Mouse (Mus musculus) hindbrain, embryonic 13.5 days (tissue): Measurements from ENCODE around the gene Lhx4. TPM values are rescaled to one million over a fixed set of nuclear protein-coding genes. Genes with fewer than 3 reads are reported as not detected.
A peak's percentile ranks its signal among the peaks of the same experiment; 100 is the strongest.

Experiments
- ATAC-seq: fragments of 200-750 bp; cut with Nextera tagmentation; 2 replicates; pipeline ENCODE4 v1.8.0; 2017; ENCODE audit warnings: moderate TSS enrichment; ENCODE audit not compliant: low FRiP score
- H3K27ac ChIP-seq: fragments of 300-500 bp; sonication (generic); 2 replicates; pipeline ENCODE4 v1.5.1; 2015; ENCODE audit warnings: inconsistent platforms, mild to moderate bottlenecking, moderate library complexity
- H3K27me3 ChIP-seq: fragments of 300-500 bp; sonication (generic); 2 replicates; pipeline ENCODE4 v1.6.1; 2015; ENCODE audit warnings: mild to moderate bottlenecking, inconsistent platforms
- H3K36me3 ChIP-seq: fragments of 300-500 bp; sonication (generic); 2 replicates; pipeline ENCODE4 v1.6.1; 2015; ENCODE audit warnings: mild to moderate bottlenecking, inconsistent platforms
- H3K4me1 ChIP-seq: fragments of 300-500 bp; sonication (generic); replicated peaks from 2 replicates; pipeline ENCODE4 v1.6.1; 2015; ENCODE audit warnings: inconsistent platforms
- H3K4me2 ChIP-seq: fragments of 300-500 bp; sonication (generic); 2 replicates; pipeline ENCODE4 v1.6.1; 2015; ENCODE audit warnings: inconsistent platforms, mild to moderate bottlenecking, moderate library complexity
- H3K4me3 ChIP-seq: fragments of 300-500 bp; sonication (generic); 2 replicates; pipeline ENCODE4 v1.5.1; 2015; ENCODE audit warnings: mild to moderate bottlenecking, inconsistent platforms
- H3K9ac ChIP-seq: fragments of 300-500 bp; sonication (generic); 2 replicates; pipeline ENCODE4 v1.6.1; 2015; ENCODE audit warnings: mild to moderate bottlenecking, inconsistent platforms
- H3K9me3 ChIP-seq: fragments of 300-500 bp; sonication (generic); 2 replicates; pipeline ENCODE4 v1.6.1; 2016; ENCODE audit warnings: inconsistent platforms
- WGBS: fragments of 180-500 bp; shearing (Covaris S2); methylation state at CpG from one replicate; pipeline ENCODE4 v1.1.7; 2015; 5-methylcytosine and 5-hydroxymethylcytosine counted together
- polyA plus RNA-seq: library from polyadenylated mRNA; unstranded; fragments of >200 nt; fragmentation: Nextera tagmentation; extraction: Ambion mirVana; gene quantifications from 2 replicates; pipeline ENCODE4 v1.2.1, GENCODE M21; 2015

The Lhx4 gene
- polyA plus RNA-seq, 1 experiment from 2014 or later: 6.4 TPM

GRCm38 (mm10) chr1:155720006-155720405, 31.5 kb downstream of the Lhx4 start:
- ATAC-seq: no peak
- no peaks in the 10 kb centered on the region for H3K9me3 ChIP-seq
- H3K9ac ChIP-seq: no peak overlapping the region
- no peak overlapping the region for H3K4me3 ChIP-seq
- H3K27ac ChIP-seq: no peak overlapping the region
- no peak overlapping the region for H3K4me2 ChIP-seq
- peaks cover 91% of the 10 kb centered on the region for H3K27me3 ChIP-seq
- H3K36me3 ChIP-seq: no peaks in the 10 kb centered on the region
- peaks cover 21% of the 10 kb centered on the region for H3K4me1 ChIP-seq
- 59% methylated on average over 5 of the region's 5 CpGs for WGBS

GRCm38 (mm10) chr1:155718851-155719250, 32.6 kb downstream of the Lhx4 start:
- H3K4me1 ChIP-seq: peaks cover 21% of the 10 kb centered on the region
- H3K27me3 ChIP-seq: peaks cover 91% of the 10 kb centered on the region
- 56% methylated on average over 3 of the region's 3 CpGs for WGBS

GRCm38 (mm10) chr1:155717301-155717700, 34.2 kb downstream of the Lhx4 start:
- WGBS: 93% methylated on average over 12 of the region's 12 CpGs
- Histone ChIP-seq H3K9ac (no peak overlapping the region), H3K4me1 (peaks cover 19% of the 10 kb centered on the region), H3K27me3 (peaks cover 84% of the 10 kb centered on the region), H3K27ac (no peak overlapping the region), H3K9me3 (no peaks in the 10 kb centered on the region), H3K4me3 (no peak overlapping the region), H3K36me3 (no peaks in the 10 kb centered on the region), H3K4me2 (no peak overlapping the region)
- ATAC-seq: no peak

More at GRCm38 (mm10) chr1:155718851-155719250, 32.6 kb downstream of the Lhx4 start:
- no peak for ATAC-seq
- no peak overlapping the region for H3K9ac ChIP-seq
- no peaks in the 10 kb centered on the region for H3K36me3 ChIP-seq
- H3K9me3 ChIP-seq: no peaks in the 10 kb centered on the region
- no peak overlapping the region for H3K4me3 ChIP-seq
- no peak overlapping the region for H3K27ac ChIP-seq
- H3K4me2 ChIP-seq: no peak overlapping the region

- Histone ChIP-seq H3K4me3 (no peak overlapping the region), H3K27me3 (peaks cover 67% of the 10 kb centered on the region), H3K9ac (no peak overlapping the region), H3K4me2 (no peak overlapping the region), H3K4me1 (peaks cover 21% of the 10 kb centered on the region; the same call in 1 of the 2 replicates), H3K9me3 (no peaks in the 10 kb centered on the region), H3K36me3 (no peaks in the 10 kb centered on the region), H3K27ac (no peak overlapping the region)
- no peak for ATAC-seq
Observed at GRCm38 (mm10) chr1:155715366-155715765, 36.1 kb downstream of the Lhx4 start.

GRCm38 (mm10) chr1:155713306-155713705, 38.2 kb downstream of the Lhx4 start:
- no peak overlapping the region for H3K4me2 ChIP-seq
- H3K27ac ChIP-seq: no peak overlapping the region
- WGBS: 69% methylated on average over 2 of the region's 2 CpGs
- no peak for ATAC-seq
- no peak overlapping the region for H3K4me3 ChIP-seq
- H3K36me3 ChIP-seq: no peaks in the 10 kb centered on the region
- H3K4me1 ChIP-seq: peaks cover 13% of the 10 kb centered on the region; the same call in 1 of the 2 replicates
- no peaks in the 10 kb centered on the region for H3K9me3 ChIP-seq
- no peak overlapping the region for H3K9ac ChIP-seq
- peaks cover 49% of the 10 kb centered on the region for H3K27me3 ChIP-seq

- H3K4me1 ChIP-seq: peaks cover 11% of the 10 kb centered on the region; the same call in 1 of the 2 replicates
- peak; percentile 57; the same call in 1 of the 2 replicates for ATAC-seq
- no peak overlapping the region for H3K4me2 ChIP-seq
- no peak overlapping the region for H3K4me3 ChIP-seq
- no peak overlapping the region for H3K9ac ChIP-seq
- H3K36me3 ChIP-seq: no peaks in the 10 kb centered on the region
- no peak overlapping the region for H3K27ac ChIP-seq
- H3K27me3 ChIP-seq: 0 out of 2 replicates have a peak, but pooled peaks cover 18% of the 10 kb centered on the region
- no peaks in the 10 kb centered on the region for H3K9me3 ChIP-seq
- 50% methylated on average over 5 of the region's 5 CpGs for WGBS
Observed at GRCm38 (mm10) chr1:155704182-155704581, 47.3 kb downstream of the Lhx4 start.

GRCm38 (mm10) chr1:155703191-155703680, 48.2 kb downstream of the Lhx4 start:
- no peak overlapping the region for H3K4me3 ChIP-seq
- H3K27ac ChIP-seq: no peak overlapping the region
- H3K4me1 ChIP-seq: peaks cover 20% of the 10 kb centered on the region
- H3K9me3 ChIP-seq: no peaks in the 10 kb centered on the region
- no peaks in the 10 kb centered on the region for H3K36me3 ChIP-seq
- no peak for ATAC-seq
- 0 out of 2 replicates have a peak, but pooled peaks cover 16% of the 10 kb centered on the region for H3K27me3 ChIP-seq
- no peak overlapping the region for H3K4me2 ChIP-seq
- no peak overlapping the region for H3K9ac ChIP-seq
- 87% methylated on average over 5 of the region's 5 CpGs for WGBS

GRCm38 (mm10) chr1:155700886-155701285, 50.6 kb downstream of the Lhx4 start:
- Histone ChIP-seq H3K4me1 (peaks cover 26% of the 10 kb centered on the region), H3K9ac (no peak overlapping the region), H3K4me3 (no peak overlapping the region), H3K27me3 (0 out of 2 replicates have a peak, but pooled peaks cover 16% of the 10 kb centered on the region), H3K36me3 (no peaks in the 10 kb centered on the region), H3K27ac (no peak overlapping the region), H3K4me2 (no peak overlapping the region), H3K9me3 (no peaks in the 10 kb centered on the region)
- no peak for ATAC-seq

GRCm38 (mm10) chr1:155698373-155699159, 52.9 kb downstream of the Lhx4 start:
- H3K36me3 ChIP-seq: no peaks in the 10 kb centered on the region
- H3K27ac ChIP-seq: peak overlapping the region; percentile 44; the same call in 1 of the 2 replicates
- H3K9me3 ChIP-seq: no peaks in the 10 kb centered on the region
- 52% methylated on average over 17 of the region's 17 CpGs for WGBS
- 0 out of 2 replicates have a peak, but pooled peaks cover 11% of the 10 kb centered on the region for H3K27me3 ChIP-seq
- 0 out of 2 replicates have a peak, but pooled peaks have one; percentile 36 for ATAC-seq
- H3K4me3 ChIP-seq: no peak overlapping the region
- peaks cover 23% of the 10 kb centered on the region for H3K4me1 ChIP-seq
- H3K9ac ChIP-seq: no peak overlapping the region
- H3K4me2 ChIP-seq: 0 out of 2 replicates have a peak overlapping the region, but pooled peaks have one; percentile 6

GRCm38 (mm10) chr1:155693443-155693842, 58.0 kb downstream of the Lhx4 start:
- Histone ChIP-seq H3K4me3 (no peak overlapping the region), H3K4me1 (peaks cover 16% of the 10 kb centered on the region), H3K36me3 (no peaks in the 10 kb centered on the region), H3K27ac (no peak overlapping the region), H3K9me3 (no peaks in the 10 kb centered on the region), H3K9ac (no peak overlapping the region), H3K27me3 (no peaks in the 10 kb centered on the region), H3K4me2 (no peak overlapping the region)
- 32% methylated on average over 5 of the region's 5 CpGs for WGBS
- ATAC-seq: 0 out of 2 replicates have a peak, but pooled peaks have one; percentile 32

- no peaks in the 10 kb centered on the region for H3K36me3 ChIP-seq
- H3K27me3 ChIP-seq: no peaks in the 10 kb centered on the region
- peaks cover 13% of the 10 kb centered on the region for H3K4me1 ChIP-seq
- H3K4me3 ChIP-seq: no peak overlapping the region
- H3K27ac ChIP-seq: no peak overlapping the region
- H3K4me2 ChIP-seq: no peak overlapping the region
- 71% methylated on average over 11 of the region's 11 CpGs for WGBS
- no peaks in the 10 kb centered on the region for H3K9me3 ChIP-seq
- ATAC-seq: no peak
- no peak overlapping the region for H3K9ac ChIP-seq
Observed at GRCm38 (mm10) chr1:155693026-155693425, 58.5 kb downstream of the Lhx4 start.

- Histone ChIP-seq H3K9me3 (no peaks in the 10 kb centered on the region), H3K36me3 (no peaks in the 10 kb centered on the region), H3K4me3 (no peak overlapping the region), H3K4me2 (no peak overlapping the region), H3K4me1 (peaks cover 9% of the 10 kb centered on the region), H3K27ac (no peak overlapping the region), H3K27me3 (no peaks in the 10 kb centered on the region), H3K9ac (no peak overlapping the region)
- WGBS: 90% methylated on average over 6 of the region's 6 CpGs
- ATAC-seq: no peak
Observed at GRCm38 (mm10) chr1:155692230-155692629, 59.3 kb downstream of the Lhx4 start.
